Mouse (Mus musculus) stomach, postnatal 0 days (tissue): ENCODE results near the gene Usp3.

Source experiments
- CTCF ChIP-seq: IDR thresholded peaks from 2 replicates; pipeline ENCODE4 v1.5.1; 2016; ENCODE audit warnings: antibody characterized with exemption, low read depth, mild to moderate bottlenecking, moderate library complexity
- EP300 ChIP-seq: optimal IDR thresholded peaks from 2 replicates; pipeline ENCODE3; 2016; ENCODE audit warnings: antibody characterized with exemption

DNA sequence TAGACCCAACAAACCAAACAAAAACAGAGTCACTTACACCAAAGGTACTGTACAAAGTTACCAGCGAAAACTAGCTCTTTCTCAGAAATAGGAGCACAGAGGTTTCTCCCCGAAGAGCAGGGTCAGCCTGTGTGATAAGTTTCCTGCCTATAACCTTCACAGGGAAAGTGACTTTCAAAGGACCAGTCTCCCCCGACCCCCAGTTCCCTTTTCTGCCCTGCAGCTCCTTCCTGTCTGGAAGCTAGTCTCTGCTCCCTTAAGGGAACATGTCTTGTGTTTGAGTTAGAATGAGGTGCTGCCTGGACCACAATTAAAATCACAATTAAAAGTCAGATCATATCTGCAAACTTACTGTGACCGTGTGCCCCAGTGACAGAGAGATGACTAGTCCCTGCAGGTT lies 23.9 kb upstream of the Usp3 start:
- TF ChIP-seq CTCF (no peak), EP300 (no peak)
